Mouse (Mus musculus): ENCODE measurements around the gene Rem1.

DNA sequence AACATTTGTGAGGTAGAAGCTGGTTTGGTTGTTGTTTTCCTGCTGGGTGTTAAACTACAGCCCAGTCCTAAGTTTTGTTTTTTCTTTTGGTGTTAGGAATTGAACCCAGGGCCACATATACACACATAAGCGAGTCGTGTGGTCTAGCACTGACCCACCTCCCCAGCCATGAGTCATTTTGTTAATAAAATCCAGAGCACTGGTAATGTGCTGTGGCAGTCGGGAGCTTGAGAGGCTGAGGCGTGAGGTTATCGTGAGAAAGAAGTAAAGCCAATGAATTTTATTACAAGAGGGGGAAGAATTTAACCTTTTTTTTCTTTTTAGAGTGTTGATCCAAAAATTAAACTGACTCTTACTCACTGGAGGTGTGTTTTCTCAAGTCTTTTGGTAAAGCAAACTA lies 56.3 kb downstream of the Rem1 start:
- TF ChIP-seq CTCF (IDR thresholded peaks at IDR 0.05; ENCODE audit: low read depth, low read length) (no peak), GATA1 (IDR thresholded peaks at IDR 0.05; ENCODE audit: borderline replicate concordance, low read length) (no peak), TAL1 (conservative IDR thresholded peaks at IDR 0.05; ENCODE audit: low read depth, low read length) (no peak), GATA2 (IDR thresholded peaks at IDR 0.05; ENCODE audit: borderline replicate concordance, low read depth, low read length) (no peak)
